Mouse (Mus musculus): ENCODE measurements around the gene Mta2.

DNA sequence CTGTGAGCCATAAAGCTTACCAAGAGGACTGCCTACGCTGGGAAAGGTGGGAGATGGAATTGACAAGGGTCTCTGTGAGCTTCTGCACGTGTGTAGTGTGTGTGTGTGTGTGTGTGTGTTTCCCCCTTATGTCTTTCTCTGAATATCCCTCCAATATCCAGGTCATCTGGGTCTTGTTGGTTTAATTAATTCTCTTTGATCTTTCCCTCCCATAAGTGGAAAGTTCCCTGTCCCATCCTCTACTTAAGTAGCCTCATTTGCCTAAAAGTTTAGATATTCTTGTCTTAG lies 51.9 kb downstream of the Mta2 start:
- TF ChIP-seq POLR2A (IDR thresholded peaks at IDR 0.05; ENCODE audit: low read depth, low read length) (no peak), CTCF (conservative IDR thresholded peaks at IDR 0.05; ENCODE audit: insufficient read depth, insufficient read length, low read depth, low read length) (no peak)
